Mouse (Mus musculus) C2C12 (cell line): ENCODE measurements around the gene Gm20521. TPM values are rescaled to one million over a fixed set of nuclear protein-coding genes. Genes with fewer than 3 reads are reported as not detected.

ENCODE experiments used
- H3K27me3 ChIP-seq: one replicate; pipeline ENCODE4 v1.6.1; 2011; ENCODE audit not compliant: control insufficient read depth, insufficient read depth, insufficient read length
- H3K36me3 ChIP-seq: one replicate; pipeline ENCODE4 v1.6.1; 2011; ENCODE audit not compliant: control insufficient read depth, insufficient read depth
- H3K4me3 ChIP-seq: one replicate; pipeline ENCODE4 v1.5.1; 2011; ENCODE audit warnings: mild to moderate bottlenecking, control low read depth; ENCODE audit not compliant: poor library complexity, insufficient read depth, severe bottlenecking
- H3K79me2 ChIP-seq: one replicate; pipeline ENCODE4 v1.6.1; 2011; ENCODE audit not compliant: control insufficient read depth, insufficient read depth
- H3K79me3 ChIP-seq: one replicate; pipeline ENCODE4 v1.6.1; 2011; ENCODE audit warnings: low read depth, control low read depth
- H3ac ChIP-seq: one replicate; pipeline ENCODE3; 2011; ENCODE audit warnings: low read depth; ENCODE audit not compliant: control insufficient read depth, insufficient read length
- CEBPB ChIP-seq: IDR thresholded peaks from one replicate; pipeline ENCODE4 v1.6.1; 2011; ENCODE audit warnings: low read depth, mild to moderate bottlenecking, control low read depth, moderate library complexity
- CTCF ChIP-seq: IDR thresholded peaks from one replicate; pipeline ENCODE4 v1.5.1; 2011; ENCODE audit not compliant: control insufficient read depth, insufficient read depth, insufficient read length
- FOSL1 ChIP-seq: IDR thresholded peaks from one replicate; pipeline ENCODE4 v1.8.0; 2011; ENCODE audit warnings: mild to moderate bottlenecking, low read length; ENCODE audit not compliant: poor library complexity, insufficient read depth, severe bottlenecking
- MAX ChIP-seq: IDR thresholded peaks from one replicate; pipeline ENCODE4 v1.6.1; 2011; ENCODE audit warnings: mild to moderate bottlenecking, control low read depth
- MYOD1 ChIP-seq: IDR thresholded peaks from one replicate; pipeline ENCODE4 v1.6.1; 2011; ENCODE audit warnings: low read depth; ENCODE audit not compliant: control insufficient read depth, insufficient read length
- MYOG ChIP-seq: IDR thresholded peaks from one replicate; pipeline ENCODE4 v1.6.1; 2011; ENCODE audit not compliant: control insufficient read depth, insufficient read length; ENCODE audit errors: extremely low read depth
- USF1 ChIP-seq: IDR thresholded peaks from one replicate; pipeline ENCODE4 v1.6.1; 2011; ENCODE audit warnings: low read depth, mild to moderate bottlenecking, control low read depth, moderate library complexity
- polyA plus RNA-seq: library from polyadenylated mRNA; unstranded; fragments of >200 nt; fragmentation: generic; extraction: Trizol; gene quantifications from one replicate; pipeline ENCODE4 v1.2.1, GENCODE M21; 2012; ENCODE audit warnings: missing spikeins

Gene Gm20521
- polyA plus RNA-seq, 1 experiment, result 0.49 TPM

DNA sequence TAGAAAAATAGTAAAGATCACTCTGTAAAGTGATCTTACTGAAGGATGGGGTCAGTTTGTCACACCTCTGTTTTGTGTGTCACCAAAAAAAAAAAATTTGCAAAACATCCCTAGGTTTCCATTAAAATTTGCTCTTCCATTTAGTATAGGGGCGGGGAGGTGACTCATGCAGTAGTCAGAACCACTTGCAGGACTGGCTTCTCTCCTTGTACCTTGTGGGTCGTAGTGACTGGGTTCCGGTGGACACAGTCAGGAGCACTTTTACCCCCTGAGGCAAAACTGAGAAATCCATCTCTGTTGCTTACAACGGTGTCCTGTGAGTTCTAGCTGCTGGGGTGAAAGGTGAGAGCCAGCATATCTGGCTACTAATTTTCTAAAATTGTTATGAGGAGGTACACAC is 20.4 kb downstream of the Gm20521 start:
- TF ChIP-seq CTCF (no peak), MYOG (no peak), FOSL1 (no peak), CEBPB (no peak), MAX (no peak), USF1 (no peak), MYOD1 (no peak)
- Histone ChIP-seq H3K79me3 (no peaks in the 10 kb centered on the region), H3ac (no peak overlapping the region), H3K36me3 (peaks cover 11% of the 10 kb centered on the region), H3K4me3 (no peak overlapping the region), H3K79me2 (no peaks in the 10 kb centered on the region), H3K27me3 (no peaks in the 10 kb centered on the region)

DNA sequence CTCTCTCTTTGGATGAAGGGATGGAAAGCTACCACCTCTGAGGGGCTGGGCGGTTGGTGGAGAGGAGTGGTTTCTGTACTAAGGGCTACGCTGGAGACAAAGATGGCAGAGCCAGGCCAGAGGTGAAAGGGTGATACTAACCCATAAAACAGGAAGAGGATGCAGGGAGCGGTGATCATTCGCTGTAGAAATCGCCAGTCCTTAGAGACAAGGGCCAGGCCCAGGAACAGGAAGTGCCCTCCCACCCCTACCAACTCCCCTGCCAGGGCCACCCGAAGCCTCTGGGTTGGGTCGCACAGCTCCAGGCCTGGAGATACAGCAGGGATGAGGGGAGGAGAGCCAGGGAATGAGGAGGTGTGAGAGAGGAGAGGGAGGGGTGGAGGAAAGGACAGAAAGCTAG is 25.4 kb downstream of the Gm20521 start:
- no peaks in the 10 kb centered on the region for H3K79me3 ChIP-seq
- H3ac ChIP-seq, result no peak overlapping the region
- TF ChIP-seq USF1 (no peak), CTCF (no peak), MAX (no peak), MYOD1 (no peak), CEBPB (no peak), MYOG (no peak), FOSL1 (no peak)
- H3K79me2 ChIP-seq, result no peaks in the 10 kb centered on the region
- H3K4me3 ChIP-seq, result no peak overlapping the region
- peaks cover 23% of the 10 kb centered on the region for H3K27me3 ChIP-seq
- H3K36me3 ChIP-seq, result no peaks in the 10 kb centered on the region

DNA sequence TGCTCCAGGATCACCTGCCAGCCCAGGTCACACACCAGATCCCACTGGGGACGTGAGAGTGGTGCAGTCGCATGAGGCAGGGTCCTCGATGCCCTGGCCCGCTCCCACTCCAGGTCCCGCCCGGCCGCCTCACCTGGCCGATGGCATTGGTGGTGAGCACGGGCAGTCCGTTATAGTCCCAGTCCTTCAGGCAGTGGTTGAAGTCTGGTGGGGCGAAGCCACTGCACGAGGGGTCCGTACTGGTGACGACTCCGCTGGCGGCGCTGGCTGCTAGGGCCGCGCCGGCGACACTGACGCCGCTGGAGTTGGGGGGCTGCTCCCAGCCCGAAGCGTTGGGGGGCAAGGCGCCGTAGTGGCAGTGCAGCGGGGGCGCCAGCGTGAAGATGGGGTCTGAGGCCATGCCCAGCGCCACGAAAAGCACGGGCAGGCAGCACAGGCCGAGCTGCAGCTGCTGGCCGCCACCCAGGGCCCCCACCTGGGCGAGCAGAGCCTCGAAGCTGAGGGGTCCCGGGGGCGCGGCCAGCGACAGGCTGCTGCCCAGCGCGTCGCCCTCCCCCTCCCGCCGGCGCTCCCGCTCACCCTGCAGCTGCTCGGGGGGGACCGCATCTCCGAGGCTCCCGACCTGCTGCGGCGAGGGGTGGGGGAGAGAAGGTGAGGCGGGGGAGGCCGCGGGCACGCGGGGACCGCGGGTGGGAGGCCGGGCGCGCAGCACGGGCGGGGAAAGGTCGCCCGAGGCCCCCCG is 29.0 kb downstream of the Gm20521 start:
- H3K36me3 ChIP-seq, result no peaks in the 10 kb centered on the region
- no peak for TF ChIP-seq FOSL1
- no peak for TF ChIP-seq MAX
- TF ChIP-seq CEBPB, result no peak
- no peak for TF ChIP-seq MYOD1
- TF ChIP-seq MYOG, result no peak
- TF ChIP-seq CTCF, result no peak
- TF ChIP-seq USF1, result no peak

DNA sequence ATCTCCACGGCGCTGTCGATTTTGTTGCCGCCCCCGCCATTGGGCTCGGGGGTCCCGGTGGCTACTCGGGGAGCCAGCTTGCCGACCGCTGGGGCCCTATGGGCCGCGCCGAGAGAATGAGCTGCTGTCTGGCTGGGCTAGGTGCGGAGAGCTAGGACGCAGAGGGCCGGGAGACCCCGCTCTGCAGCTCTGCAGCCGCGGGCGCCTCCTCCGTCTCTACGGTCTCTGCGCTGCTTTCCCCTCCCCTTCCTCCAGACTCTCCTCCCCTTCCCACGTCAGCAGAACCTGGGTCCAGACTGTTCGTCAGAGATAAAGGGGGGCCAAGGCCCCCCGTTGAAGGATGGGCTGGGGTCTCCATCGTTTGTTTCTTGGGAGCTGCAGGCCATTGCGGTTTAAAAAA is 29.6 kb downstream of the Gm20521 start, which contains the start of gene Slc22a17:
Gene Slc22a17 (minus strand): TSS at position 247 of the 400 bp plus-strand sequence.
- Histone ChIP-seq H3K4me3 (no peak within 1 kb of the TSS), H3K27me3 (peaks cover 42% of the 10 kb centered on the region), H3K36me3 (no peaks in the 10 kb centered on the region), H3K79me3 (no peaks in the 10 kb centered on the region), H3K79me2 (no peaks in the 10 kb centered on the region), H3ac (no peak within 1 kb of the TSS)
- TF ChIP-seq MYOD1 (no peak), MYOG (no peak), FOSL1 (no peak), USF1 (no peak), CTCF (no peak), CEBPB (no peak), MAX (no peak)

More for the DNA sequence above, 29.0 kb downstream of the Gm20521 start:
- H3K79me2 ChIP-seq, result no peaks in the 10 kb centered on the region
- no peak overlapping the region for H3ac ChIP-seq
- H3K27me3 ChIP-seq, result peaks cover 42% of the 10 kb centered on the region
- no peak overlapping the region for H3K4me3 ChIP-seq
- H3K79me3 ChIP-seq, result no peaks in the 10 kb centered on the region

DNA sequence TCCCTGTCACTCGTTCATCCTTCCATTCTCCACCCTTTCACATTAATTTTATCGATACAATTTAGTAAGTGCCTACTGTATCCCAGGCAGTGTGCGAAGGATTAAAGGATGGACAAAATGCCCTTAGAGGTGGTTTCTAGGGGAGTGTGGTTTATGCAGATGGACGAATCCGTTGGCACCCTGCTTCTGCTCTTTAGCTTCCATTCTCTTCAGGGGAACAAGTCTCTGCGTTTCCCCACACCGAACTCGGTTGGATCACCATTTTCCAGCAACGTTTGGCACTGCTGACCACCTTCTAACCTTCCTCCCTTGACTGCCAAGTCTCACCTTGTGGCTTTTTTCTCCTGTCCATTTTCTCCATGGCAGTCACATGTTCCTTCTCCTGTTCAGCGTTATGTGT is 30.1 kb downstream of the Gm20521 start:
- no peaks in the 10 kb centered on the region for H3K36me3 ChIP-seq
- no peaks in the 10 kb centered on the region for H3K79me3 ChIP-seq
- H3ac ChIP-seq, result no peak overlapping the region
- peaks cover 42% of the 10 kb centered on the region for H3K27me3 ChIP-seq
- no peak for TF ChIP-seq USF1
- TF ChIP-seq CEBPB, result no peak
- H3K4me3 ChIP-seq, result no peak overlapping the region
- no peaks in the 10 kb centered on the region for H3K79me2 ChIP-seq
